Mouse (Mus musculus) left cerebral cortex, adult 11 months (tissue): ENCODE results near the gene Gm21887.
A peak's percentile ranks its signal among the peaks of the same experiment; 100 is the strongest.
"Not testable (repeated sequence)": the region's sequence is repeated elsewhere in the genome, so short reads cannot be mapped to it uniquely, and the experiment has no call there.

ENCODE experiments used
- DNase-seq: peaks from one replicate; pipeline ENCODE4 v3.0.0; 2022; ENCODE audit warnings: low spot score

Gm21887 gene

DNA sequence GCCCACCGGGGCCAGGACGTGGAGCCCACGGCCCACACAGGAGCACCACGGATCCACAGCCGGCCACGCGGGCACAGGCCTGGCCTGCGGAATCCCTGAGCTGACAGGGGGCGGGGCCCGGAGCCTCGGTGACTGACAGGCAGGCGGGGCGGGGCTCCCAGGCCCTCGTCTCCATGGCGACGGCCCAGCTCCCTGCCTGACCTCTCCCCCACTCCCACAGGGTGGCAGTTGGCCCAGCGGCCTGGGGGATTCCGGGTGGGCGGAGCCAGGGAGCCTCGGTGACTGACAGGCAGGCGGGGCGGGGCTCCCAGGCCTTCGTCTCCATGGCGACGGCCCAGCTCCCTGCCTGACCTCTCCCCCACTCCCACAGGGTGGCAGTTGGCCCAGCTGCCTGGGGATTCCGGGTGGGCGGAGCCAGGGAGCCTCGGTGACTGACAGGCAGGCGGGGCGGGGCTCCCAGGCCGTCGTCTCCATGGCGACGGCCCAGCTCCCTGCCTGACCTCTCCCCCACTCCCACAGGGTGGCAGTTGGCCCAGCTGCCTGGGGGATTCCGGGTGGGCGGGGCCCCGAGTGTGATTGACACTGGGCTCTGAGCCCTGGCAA lies 11.5 kb upstream of the Gm21887 start:
- DNase-seq = peak; percentile 100

DNA sequence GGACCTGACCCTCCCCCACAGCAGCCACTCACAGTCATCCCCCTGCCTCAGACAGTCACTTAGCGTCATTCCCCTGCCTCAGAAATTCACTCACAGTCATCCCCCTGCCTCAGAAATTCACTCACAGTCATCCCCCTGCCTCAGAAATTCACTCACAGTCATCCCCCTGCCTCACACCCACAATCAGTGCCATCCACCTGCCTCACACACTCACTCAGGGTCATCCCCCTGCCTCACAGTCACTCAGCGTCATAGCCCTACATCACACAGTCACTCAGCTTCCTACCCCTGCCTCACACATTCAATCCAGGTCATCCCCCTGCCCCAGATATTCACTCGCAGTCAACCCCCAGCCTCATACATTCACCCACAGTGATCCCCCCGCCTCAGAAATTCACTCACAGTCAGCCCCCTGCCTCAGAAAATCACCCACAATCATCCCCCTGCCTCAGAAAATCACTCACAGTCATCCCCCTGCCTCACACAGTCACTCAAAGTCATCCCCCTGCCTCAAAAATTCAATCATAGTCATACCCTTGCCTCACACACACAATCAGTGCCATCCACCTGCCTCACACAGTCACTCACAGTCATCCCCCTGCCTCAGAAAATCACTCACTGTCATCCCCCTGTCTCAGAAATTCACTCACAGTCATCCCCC lies 10.8 kb upstream of the Gm21887 start:
- DNase-seq = not testable (repeated sequence)

DNA sequence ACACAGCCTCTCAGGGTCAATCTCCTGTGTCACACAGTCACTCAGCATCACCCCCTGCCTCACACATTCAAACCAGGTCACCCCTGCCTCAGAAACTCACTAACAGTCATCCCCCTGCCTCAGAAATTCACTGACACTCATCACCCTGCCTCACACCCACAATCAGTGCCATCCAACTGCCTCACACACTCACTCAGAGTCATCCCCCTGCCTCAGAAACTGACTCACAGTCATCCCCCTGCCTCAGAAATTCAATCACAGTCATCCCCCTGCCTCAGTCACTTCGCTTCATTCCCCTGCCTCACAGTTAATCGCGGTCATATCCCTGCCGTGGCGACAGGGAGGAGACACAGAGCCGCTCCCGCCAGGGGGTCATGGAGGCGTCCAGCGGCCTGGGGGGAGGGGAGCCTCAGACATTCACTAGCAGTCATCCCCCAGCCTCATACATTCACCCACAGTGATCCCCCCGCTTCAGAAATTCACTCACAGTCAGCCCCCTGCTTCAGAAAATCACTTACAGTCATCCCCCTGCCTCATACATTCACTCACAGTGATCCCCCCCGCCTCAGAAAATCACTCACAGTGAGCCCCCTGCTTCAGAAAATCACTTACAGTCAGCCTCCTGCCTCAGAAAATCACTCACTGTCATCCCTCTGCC lies 10.1 kb upstream of the Gm21887 start:
- DNase-seq = not testable (repeated sequence)

DNA sequence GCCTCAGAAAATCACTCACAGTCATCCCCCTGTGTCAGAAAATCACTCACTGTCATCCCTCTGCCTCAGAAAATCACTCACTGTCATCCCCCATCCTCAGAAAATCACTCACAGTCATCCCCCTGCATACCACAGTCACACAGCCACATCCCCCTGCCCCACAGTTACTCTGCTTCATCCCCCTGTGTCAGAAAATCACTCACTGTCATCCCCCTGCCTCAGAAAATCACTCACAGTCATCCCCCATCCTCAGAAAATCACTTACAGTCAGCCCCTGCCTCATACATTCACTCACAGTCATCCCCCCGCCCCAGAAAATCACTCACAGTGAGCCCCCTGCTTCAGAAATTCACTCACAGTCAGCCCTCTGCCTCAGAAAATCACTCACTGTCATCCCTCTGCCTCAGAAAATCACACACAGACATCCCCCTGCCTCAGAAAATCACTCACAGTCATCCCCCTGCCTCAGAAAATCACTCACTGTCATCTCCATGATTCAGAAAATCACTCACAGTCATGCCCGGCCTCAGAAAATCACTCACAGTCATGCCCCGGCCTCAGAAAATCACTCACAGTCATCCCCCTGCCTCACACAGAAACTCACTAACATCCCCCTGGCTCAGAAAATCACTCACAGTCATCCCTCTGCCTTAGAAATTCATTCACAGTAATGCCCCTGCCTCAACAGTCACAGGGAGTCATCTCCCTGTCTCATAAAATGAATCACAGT lies 9.4 kb upstream of the Gm21887 start:
- DNase-seq = not testable (repeated sequence)

DNA sequence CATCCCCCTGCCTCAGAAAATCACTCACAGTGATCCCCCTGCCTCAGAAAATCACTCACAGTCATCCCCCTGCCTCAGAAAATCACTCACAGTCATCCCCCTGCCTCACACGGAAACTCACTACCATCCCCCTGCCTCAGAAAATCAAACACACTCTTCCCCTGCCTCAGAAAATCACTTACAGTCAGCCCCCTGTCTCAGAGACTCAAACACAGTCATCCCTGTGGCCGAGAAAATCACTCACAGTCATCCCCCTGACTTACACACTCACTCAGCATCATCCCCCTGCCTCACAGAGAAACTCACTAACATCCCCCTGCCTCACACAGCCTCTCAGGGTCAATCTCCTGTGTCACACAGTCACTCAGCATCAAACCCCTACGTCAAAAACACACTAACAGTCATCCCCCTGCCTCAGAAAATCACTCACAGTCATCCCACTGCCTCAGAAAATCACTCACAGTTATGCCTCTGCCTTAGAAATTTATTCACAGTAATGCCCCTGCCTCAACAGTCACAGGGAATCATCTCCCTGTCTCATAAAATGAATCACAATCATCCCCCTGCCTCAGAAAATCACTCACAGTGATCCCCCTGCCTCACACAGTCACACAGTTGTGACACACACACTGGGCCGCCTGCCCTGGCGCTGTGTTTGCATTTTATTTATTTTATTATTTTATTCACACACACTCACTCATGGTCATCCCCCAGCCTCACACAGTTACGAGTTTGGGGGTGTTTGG lies 8.6 kb upstream of the Gm21887 start:
- not testable (repeated sequence) for DNase-seq

DNA sequence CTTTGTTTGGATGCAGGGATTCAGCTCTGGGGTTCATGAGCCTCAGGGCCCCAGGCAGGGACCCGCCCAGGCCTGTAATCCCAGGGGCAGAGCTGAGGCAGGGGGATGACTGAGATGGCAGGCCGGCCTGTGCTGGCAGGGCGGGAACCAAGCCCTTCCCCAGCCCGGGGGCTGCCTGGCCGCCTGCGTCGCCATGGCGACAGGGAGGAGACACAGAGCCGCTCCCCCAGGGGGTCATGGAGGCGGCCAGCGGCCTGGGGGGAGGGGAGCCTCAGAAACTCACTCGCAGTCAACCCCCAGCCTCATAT lies 8.1 kb upstream of the Gm21887 start:
- not testable (repeated sequence) for DNase-seq

DNA sequence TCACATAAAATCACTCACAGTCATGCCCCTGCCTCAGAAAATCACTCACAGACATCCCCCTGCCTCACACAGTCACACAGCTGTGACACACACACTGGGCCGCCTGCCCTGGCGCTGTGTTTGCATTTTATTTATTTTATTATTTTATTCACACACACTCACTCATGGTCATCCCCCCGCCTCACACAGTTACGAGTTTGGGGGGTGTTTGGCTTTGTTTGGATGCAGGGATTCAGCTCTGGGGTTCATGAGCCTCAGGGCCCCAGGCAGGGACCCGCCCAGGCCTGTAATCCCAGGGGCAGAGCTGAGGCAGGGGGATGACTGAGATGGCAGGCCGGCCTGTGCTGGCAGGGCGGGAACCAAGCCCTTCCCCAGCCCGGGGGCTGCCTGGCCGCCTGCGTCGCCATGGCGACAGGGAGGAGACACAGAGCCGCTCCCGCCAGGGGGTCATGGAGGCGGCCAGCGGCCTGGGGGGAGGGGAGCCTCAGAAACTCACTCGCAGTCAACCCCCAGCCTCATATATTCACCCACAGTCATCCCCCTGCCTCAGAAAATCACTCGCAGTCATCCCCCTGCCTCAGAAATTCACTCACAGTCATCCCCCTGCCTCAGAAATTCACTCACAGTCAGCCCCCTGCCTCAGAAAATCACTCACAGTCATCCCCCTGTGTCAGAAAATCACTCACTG lies 6.8 kb upstream of the Gm21887 start:
- not testable (repeated sequence) for DNase-seq

DNA sequence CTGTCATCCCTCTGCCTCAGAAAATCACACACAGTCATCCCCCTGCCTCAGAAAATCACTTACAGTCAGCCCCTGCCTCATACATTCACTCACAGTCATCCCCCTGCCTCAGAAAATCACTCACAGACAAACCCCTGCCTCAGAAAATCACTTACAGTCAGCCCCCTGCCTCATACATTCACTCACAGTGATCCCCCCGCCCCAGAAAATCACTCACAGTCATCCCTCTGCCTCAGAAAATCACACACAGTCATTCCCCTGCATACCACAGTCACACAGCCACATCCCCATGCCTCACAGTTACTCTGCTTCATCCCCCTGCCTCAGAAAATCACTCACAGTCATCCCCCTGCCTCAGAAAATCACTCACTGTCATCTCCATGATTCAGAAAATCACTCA lies 5.9 kb upstream of the Gm21887 start:
- DNase-seq = not testable (repeated sequence)

DNA sequence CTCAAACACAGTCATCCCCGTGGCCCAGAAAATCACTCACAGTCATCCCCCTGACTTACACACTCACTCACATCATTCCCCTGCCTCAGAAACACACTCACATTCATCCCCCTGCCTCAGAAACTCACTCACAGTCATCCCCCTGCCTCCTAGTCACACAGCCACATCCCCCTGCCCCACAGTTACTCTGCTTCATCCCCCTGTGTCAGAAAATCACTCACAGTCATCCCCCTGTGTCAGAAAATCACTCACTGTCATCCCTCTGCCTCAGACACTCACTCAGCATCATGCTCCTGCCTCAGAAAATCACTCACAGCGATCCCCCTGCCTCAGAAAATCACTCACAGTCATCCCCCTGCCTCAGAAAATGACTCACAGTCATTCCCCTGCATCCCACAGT lies 5.2 kb upstream of the Gm21887 start:
- DNase-seq = not testable (repeated sequence)

DNA sequence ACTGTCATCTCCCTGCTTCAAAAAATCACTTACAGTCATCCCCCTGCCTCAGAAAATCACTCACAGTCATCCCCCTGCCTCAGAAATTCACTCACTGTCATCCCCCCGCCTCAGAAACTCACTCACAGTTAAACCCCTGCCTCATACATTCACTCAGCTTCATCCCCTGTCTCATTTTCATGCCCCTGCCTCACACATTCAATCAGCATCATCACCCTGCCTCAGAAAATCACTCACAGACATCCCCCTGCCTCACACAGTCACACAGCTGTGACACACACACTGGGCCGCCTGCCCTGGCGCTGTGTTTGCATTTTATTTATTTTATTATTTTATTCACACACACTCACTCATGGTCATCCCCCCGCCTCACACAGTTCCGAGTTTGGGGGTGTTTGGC lies 4.7 kb upstream of the Gm21887 start:
- not testable (repeated sequence) for DNase-seq

DNA sequence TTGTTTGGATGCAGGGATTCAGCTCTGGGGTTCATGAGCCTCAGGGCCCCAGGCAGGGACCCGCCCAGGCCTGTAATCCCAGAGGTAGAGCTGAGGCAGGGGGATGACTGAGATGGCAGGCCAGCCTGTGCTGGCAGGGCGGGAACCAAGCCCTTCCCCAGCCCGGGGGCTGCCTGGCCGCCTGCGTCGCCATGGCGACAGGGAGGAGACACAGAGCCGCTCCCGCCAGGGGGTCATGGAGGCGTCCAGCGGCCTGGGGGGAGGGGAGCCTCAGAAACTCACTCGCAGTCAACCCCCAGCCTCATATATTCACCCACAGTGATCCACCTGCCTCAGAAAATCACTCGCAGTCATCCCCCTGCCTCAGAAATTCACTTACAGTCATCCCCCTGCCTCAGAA lies 4.3 kb upstream of the Gm21887 start:
- DNase-seq = not testable (repeated sequence)

DNA sequence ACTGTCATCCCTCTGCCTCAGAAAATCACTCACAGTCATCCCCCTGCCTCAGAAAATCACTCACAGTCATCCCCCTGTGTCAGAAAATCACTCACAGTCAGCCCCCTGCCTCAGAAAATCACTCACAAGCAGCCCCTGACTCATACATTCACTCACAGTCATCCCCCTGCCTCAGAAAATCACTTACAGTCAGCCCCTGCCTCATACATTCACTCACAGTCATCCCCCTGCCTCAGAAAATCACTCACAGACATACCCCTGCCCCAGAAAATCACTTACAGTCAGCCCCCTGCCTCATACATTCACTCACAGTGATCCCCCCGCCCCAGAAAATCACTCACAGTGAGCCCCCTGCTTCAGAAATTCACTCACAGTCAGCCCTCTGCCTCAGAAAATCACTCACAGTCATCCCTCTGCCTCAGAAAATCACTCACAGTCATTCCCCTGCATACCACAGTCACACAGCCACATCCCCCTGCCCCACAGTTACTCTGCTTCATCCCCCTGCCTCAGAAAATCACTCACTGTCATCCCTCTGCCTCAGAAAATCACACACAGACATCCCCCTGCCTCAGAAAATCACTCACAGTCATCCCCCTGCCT lies 3.7 kb upstream of the Gm21887 start:
- DNase-seq = not testable (repeated sequence)

DNA sequence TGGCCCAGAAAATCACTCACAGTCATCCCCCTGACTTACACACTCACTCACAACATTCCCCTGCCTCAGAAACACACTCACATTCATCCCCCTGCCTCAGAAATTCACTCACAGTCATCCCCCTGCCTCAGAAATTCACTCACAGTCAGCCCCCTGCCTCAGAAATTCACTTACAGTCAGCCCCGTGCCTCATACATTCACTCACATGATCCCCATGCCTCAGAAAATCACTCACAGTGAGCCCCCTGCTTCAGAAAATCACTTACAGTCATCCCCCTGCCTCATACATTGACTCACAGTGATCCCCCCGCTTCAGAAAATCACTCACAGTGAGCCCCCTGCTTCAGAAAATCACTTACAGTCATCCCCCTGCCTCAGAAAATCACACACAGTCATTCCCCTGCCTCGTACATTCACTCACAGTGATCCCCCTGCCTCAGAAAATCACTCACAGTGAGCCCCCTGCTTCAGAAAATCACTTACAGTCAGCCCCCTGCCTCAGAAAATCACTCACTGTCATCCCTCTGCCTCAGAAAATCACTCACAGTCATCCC lies 2.7 kb upstream of the Gm21887 start:
- DNase-seq = not testable (repeated sequence)

DNA sequence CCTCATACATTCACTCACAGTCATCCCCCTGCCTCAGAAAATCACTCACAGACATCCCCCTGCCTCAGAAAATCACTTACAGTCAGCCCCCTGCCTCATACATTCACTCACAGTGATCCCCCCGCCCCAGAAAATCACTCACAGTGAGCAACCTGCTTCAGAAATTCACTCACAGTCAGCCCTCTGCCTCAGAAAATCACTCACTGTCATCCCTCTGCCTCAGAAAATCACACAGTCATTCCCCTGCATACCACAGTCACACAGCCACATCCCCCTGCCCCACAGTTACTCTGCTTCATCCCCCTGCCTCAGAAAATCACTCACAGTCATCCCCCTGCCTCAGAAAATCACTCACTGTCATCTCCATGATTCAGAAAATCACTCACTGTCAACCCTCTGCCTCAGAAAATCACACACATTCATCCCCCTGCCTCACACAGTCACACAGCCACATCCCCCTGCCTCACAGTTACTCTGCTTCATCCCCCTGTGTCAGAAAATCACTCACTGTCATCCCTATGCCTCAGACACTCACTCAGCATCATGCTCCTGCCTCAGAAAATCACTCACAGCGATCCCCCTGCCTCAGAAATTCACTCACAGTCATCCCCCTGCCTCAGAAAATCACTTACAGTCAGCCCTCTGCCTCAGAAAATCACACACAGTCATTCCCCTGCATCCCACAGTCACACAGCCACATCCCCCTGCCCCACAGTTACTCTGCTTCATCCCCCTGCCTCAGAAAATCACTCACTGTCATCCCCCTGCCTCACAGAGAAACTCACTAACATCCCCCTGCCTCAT lies 1.9 kb upstream of the Gm21887 start:
- DNase-seq = not testable (repeated sequence)

DNA sequence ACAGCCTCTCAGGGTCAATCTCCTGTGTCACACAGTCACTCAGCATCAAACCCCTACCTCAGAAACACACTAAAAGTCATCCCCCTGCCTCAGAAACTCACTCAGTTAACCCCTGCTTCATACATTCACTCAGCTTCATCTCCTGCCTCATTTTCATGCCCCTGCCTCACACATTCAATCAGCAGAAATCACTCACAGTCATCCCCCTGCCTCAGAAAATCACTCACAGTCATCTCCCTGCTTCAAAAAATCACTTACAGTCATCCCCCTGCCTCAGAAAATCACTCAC lies 1.3 kb upstream of the Gm21887 start:
- DNase-seq = not testable (repeated sequence)

DNA sequence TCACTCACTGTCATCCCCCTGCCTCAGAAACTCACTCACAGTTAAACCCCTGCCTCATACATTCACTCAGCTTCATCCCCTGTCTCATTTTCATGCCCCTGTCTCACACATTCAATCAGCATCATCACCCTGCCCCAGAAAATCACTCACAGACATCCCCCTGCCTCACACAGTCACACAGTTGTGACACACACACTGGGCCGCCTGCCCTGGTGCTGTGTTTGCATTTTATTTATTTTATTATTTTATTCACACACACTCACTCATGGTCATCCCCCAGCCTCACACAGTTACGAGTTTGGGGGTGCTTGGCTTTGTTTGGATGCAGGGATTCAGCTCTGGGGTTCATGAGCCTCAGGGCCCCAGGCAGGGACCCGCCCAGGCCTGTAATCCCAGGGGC lies 875 bp upstream of the Gm21887 start:
- not testable (repeated sequence) for DNase-seq

DNA sequence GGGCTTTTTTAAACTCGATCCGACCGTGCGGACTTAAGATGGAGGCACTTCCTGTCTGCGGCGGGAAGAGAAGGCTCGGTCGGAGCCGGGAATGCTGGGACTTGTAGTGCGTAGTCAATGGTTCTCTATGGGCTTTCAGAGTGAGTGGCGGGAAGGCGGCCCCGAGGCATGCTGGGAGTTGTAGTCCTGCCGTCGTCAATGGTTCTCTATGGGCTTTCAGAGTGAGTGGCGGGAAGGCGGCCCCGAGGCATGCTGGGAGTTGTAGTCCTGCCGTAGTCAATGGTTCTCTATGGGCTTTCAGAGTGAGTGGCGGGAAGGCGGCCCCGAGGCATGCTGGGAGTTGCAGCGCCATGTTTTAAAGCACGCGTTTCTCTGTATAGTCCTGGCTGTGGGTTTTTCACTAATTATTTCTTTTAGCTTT lies 352 bp downstream of the Gm21887 start:
- DNase-seq = peak; percentile 100

DNA sequence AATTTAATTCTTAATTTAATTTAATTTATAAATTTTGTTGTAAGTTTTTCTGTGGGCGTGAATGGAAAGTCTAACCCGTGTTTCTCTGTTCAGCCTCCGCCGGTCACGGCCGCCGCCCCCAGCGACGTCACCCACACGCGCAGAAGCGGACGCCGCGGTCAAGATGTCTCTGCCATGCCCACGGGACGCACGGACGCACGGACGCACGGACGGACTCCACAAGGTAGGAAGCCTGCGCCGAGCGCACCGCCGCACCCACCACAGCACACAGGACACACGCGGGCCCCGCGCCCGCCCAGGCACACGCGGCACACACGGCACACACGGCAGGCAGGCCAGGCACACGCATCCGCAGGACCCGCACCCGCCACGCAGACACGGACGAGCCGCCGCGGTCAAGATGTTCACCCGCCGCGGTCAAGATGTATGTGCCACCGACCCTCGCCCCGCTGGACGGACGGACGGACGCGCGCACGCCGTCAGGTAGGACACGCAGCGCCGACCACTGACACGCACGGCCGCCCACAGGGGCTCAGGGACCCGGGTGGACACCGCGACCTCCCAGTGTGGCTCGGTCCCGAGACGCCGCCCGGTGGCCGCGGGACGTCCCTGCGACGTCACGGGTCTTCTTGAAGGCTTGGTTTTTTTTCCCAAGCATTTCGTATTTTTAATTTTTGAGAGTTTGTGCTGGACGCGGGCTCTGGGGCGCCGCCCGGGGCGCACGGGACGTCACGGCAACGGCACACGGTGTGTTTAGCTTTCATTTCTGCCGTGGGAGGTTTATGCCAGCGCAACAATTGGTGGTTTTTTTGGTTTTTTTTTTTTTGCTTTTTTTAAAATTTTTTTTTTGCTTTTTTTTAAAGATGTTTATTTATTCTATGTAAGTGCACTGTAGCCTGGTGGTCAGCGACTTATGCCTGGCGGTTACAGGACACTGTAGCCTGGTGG lies 1.4 kb downstream of the Gm21887 start:
- DNase-seq = not testable (repeated sequence)

DNA sequence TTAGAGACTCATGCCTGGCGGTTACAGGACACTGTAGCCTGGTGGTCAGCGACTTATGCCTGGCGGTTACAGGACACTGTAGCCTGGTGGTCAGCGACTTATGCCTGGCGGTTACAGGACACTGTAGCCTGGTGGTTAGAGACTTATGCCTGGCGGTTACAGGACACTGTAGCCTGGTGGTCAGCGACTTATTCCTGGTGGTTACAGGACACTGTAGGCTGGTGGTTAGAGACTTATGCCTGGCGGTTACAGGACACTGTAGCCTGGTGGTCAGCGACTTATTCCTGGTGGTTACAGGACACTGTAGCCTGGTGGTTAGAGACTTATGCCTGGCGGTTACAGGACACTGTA lies 2.0 kb downstream of the Gm21887 start:
- not testable (repeated sequence) for DNase-seq
